Mouse (Mus musculus) MN1 (cell line): ENCODE results near the gene Gm20517.

ENCODE experiments used
- DNase-seq: peaks from one replicate; pipeline ENCODE4 v3.0.0-alpha.2; 2016; ENCODE audit warnings: low spot score

Gene Gm20517

DNA sequence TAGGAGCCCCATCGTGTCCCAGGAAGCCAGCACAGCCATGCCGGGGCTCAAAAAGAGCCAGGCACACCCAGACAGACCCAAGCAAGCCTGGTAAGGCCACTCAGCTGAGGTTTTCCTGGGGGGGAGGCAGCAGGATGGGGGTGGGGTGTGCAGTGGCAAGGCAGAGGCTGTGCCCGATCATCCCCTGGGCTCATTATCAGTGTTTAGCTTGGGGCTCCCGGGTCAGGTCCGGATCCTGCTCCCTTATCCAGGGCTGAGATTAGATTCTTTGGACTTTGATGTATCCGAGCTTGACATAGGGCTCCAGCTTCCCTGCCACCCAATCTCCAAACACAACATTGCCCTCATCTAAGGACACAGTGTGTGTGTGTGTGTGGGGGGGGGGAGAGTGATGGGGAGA is 100.5 kb downstream of the Gm20517 start:
- DNase-seq: no peak

DNA sequence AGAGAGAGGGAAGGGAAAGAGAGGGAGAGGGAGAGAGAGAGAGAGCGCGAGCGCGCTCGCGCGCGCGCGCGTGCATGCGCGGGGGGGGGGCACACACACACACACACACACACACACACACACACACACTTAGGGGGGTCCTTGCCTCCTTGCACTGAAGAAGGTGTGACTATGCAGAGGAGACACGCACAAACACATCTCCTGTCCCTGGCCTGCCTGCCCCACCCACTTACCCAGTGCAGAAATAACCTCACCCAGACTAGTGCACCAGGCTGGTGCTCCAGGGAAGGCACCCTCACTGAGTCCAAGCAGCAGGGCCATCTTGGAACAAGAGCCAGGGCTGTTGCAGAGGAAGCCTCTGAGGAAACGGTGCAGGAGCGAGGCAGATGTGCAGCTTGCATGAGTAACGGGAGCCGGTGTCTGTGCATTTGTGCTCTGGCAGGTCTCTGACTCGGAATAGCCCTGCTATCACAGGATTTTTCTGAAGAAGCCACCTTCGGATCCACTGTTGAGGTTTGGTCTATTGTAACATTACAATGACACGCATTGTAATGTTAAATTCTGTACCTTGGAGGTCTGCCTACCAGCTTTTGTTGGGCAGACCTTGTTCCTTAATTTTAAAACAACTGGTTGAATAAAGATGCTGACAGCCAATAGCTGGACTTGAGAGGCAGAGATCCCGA is 101.6 kb downstream of the Gm20517 start:
- DNase-seq: no peak

DNA sequence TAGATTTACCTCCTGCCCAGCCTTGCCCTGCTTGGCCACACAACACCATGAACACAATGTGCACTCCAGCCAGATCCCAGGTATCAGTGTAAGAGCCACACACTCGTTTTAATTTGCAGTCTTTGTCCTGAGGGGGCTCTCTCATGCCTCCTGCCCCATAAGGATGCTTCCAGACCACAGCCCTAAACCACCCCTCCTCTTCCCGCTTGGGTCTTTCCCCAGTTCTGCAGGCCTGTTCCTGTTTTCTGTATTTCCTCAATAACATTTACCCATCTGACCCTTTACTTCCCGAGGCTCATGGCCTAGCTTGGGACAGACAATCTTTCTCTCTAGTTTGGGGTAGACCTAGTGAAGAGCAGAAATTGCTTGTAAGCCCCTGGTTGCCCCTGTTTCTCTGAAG is 103.6 kb downstream of the Gm20517 start:
- no peak for DNase-seq

DNA sequence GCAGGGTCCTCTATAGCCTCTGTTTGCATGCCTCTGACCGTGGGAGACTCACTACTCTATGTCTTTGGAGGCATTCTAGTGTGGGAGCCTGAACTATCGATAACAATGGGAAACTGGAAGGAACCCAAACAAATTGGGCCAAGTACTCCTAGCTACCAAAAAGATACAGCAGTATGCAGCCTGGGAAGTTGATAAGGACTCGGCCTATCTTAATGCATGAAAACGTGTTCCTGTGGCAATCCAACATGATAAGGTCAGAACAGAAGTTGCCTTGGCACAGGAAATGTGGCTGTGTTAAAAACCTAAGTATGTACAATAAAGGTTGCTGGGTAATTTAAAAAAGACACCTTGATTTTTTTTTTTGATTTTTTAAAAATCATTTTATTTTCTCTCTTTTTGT is 109.8 kb downstream of the Gm20517 start:
- DNase-seq: no peak

DNA sequence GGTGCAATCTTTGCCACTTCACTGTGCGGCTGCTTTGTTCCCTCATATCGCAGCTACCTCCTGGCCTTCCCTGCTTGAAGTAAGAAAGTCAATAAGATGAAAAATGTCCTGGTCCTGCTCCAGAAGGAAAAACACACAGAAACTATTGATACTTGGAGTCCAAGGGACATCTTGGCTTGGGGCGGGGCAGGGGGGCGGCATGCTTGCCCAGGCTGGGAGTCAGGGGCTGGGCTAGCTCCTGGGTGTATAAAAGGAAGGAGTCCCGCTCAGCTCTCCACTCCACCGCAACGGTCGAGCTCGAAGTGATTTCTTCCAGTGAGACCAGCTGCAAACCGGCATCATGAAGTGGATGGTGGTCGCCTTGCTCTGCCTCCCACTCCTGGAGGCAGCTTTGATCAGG is 115.2 kb downstream of the Gm20517 start, which contains the start of gene Pgc:
TSS of gene Pgc (plus strand) at position 277 of the 400 bp plus-strand sequence.
- DNase-seq: no peak

DNA sequence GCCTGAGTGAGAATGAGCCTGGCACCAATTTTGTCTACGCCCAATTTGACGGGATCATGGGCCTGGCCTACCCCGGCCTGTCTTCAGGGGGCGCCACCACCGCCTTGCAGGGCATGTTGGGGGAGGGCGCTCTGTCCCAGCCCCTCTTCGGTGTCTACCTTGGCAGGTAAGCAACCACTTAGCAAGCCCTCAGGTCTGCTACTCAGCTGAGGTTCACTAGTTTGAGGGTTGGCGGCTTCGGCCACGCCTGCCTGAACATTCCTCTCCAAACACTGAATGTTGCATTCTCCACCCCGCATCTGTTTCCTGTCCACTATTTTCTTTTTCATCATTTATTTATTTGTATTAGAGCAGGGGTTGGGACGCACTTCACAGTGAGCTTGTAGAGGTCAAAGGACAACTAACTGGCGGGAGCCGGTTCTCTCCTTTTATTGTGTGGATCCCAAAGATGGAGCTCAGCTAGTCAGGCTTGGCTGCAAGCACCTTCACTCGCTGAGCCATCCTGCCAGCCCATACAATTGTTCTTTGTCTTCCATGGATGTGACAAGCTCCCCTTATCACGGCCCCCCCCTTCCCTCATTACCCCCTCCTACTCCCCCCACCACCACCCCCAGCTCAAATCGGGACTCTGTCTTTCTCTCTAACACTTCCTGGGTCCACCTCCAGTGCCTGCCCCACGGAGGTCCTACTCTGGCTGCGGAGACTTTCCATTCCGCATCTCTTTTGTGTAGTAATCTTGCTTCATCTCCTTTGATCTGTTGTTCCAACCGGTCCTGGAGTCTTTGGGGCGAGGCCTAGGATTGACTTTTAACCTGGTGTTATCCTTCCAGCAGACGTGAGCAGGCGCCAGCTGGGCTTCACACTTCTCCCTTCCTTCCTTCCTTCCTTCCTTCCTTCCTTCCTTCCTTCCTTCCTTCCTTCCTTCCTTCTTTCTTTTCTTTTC is 119.5 kb downstream of the Gm20517 start:
- DNase-seq: no peak
